Mouse (Mus musculus): Measurements from ENCODE around the gene Whamm. TPM values are rescaled to one million over a fixed set of nuclear protein-coding genes. Genes with fewer than 3 reads are reported as not detected.

Gene Whamm
- polyA plus RNA-seq, 1 experiment = 29.6 TPM

- Histone ChIP-seq H3K27me3 (replicated peaks) (peaks cover 23% of the 10 kb centered on the region), H3K9me3 (no peaks in the 10 kb centered on the region), H3K4me1 (peaks cover 1% of the 10 kb centered on the region; the same call in 1 of the 2 replicates), H3K36me3 (replicated peaks; ENCODE audit: low read length) (no peaks in the 10 kb centered on the region), H3K4me3 (replicated peaks) (no peak overlapping the region)
- TF ChIP-seq FLI1 (IDR thresholded peaks at IDR 0.05; ENCODE audit: low read length) = no peak
- TF ChIP-seq GATA1 (IDR thresholded peaks at IDR 0.05; ENCODE audit: borderline replicate concordance, low read length) = no peak
These were observed 10.7 kb upstream of the Whamm start for GRCm38 (mm10) chr7:81560101-81561049.

GRCm38 (mm10) chr7:81561211-81561610 is 9.9 kb upstream of the Whamm start:
- Histone ChIP-seq H3K9me3 (no peaks in the 10 kb centered on the region), H3K4me3 (replicated peaks) (no peak overlapping the region), H3K4me1 (peaks cover 5% of the 10 kb centered on the region; the same call in 1 of the 2 replicates), H3K36me3 (replicated peaks; ENCODE audit: low read length) (no peaks in the 10 kb centered on the region), H3K27me3 (replicated peaks) (peaks cover 25% of the 10 kb centered on the region)
- TF ChIP-seq FLI1 (IDR thresholded peaks at IDR 0.05; ENCODE audit: low read length) (no peak), GATA1 (IDR thresholded peaks at IDR 0.05; ENCODE audit: borderline replicate concordance, low read length) (no peak)

GRCm38 (mm10) chr7:81563506-81564015 is 7.5 kb upstream of the Whamm start:
- Histone ChIP-seq H3K27me3 (replicated peaks) (peaks cover 25% of the 10 kb centered on the region), H3K9me3 (no peaks in the 10 kb centered on the region), H3K4me1 (peaks cover 14% of the 10 kb centered on the region), H3K4me3 (replicated peaks) (no peak overlapping the region), H3K36me3 (replicated peaks; ENCODE audit: low read length) (no peaks in the 10 kb centered on the region)
- no peak for TF ChIP-seq GATA1 (IDR thresholded peaks at IDR 0.05; ENCODE audit: borderline replicate concordance, low read length)
- no peak for TF ChIP-seq FLI1 (IDR thresholded peaks at IDR 0.05; ENCODE audit: low read length)

- Histone ChIP-seq H3K4me1 (peaks cover 14% of the 10 kb centered on the region), H3K4me3 (replicated peaks) (no peak overlapping the region), H3K9me3 (no peaks in the 10 kb centered on the region), H3K27me3 (replicated peaks) (peaks cover 19% of the 10 kb centered on the region), H3K36me3 (replicated peaks; ENCODE audit: low read length) (no peaks in the 10 kb centered on the region)
- TF ChIP-seq FLI1 (IDR thresholded peaks at IDR 0.05; ENCODE audit: low read length) (no peak), GATA1 (IDR thresholded peaks at IDR 0.05; ENCODE audit: borderline replicate concordance, low read length) (no peak)
These were observed 6.3 kb upstream of the Whamm start for GRCm38 (mm10) chr7:81564766-81565165.

GRCm38 (mm10) chr7:81565381-81566055 is 5.5 kb upstream of the Whamm start:
- Histone ChIP-seq H3K36me3 (replicated peaks; ENCODE audit: low read length) (no peaks in the 10 kb centered on the region), H3K9me3 (no peaks in the 10 kb centered on the region), H3K27me3 (replicated peaks) (peaks cover 14% of the 10 kb centered on the region), H3K4me3 (replicated peaks) (no peak overlapping the region), H3K4me1 (peaks cover 19% of the 10 kb centered on the region)
- TF ChIP-seq GATA1 (IDR thresholded peaks at IDR 0.05; ENCODE audit: borderline replicate concordance, low read length) (no peak), FLI1 (IDR thresholded peaks at IDR 0.05; ENCODE audit: low read length) (no peak)

- TF ChIP-seq FLI1 (IDR thresholded peaks at IDR 0.05; ENCODE audit: low read length) (no peak), GATA1 (IDR thresholded peaks at IDR 0.05; ENCODE audit: borderline replicate concordance, low read length) (no peak)
- H3K4me1 ChIP-seq = peaks cover 23% of the 10 kb centered on the region
These were observed 4.7 kb upstream of the Whamm start for GRCm38 (mm10) chr7:81566332-81566731.

GRCm38 (mm10) chr7:81566892-81567291 is 4.2 kb upstream of the Whamm start, which contains the start of gene Fsd2:
TSS of gene Fsd2 (minus strand) at chr7:81566944.
- no peak within 1 kb of the TSS for H3K4me3 ChIP-seq (replicated peaks)
- peaks cover 23% of the 10 kb centered on the region for H3K4me1 ChIP-seq
- no peaks in the 10 kb centered on the region for H3K36me3 ChIP-seq (replicated peaks; ENCODE audit: low read length)
- peaks cover 13% of the 10 kb centered on the region for H3K27me3 ChIP-seq (replicated peaks)
- TF ChIP-seq GATA1 (IDR thresholded peaks at IDR 0.05; ENCODE audit: borderline replicate concordance, low read length) (no peak), FLI1 (IDR thresholded peaks at IDR 0.05; ENCODE audit: low read length) (no peak)
- H3K9me3 ChIP-seq = no peaks in the 10 kb centered on the region

More at GRCm38 (mm10) chr7:81566332-81566731, 4.7 kb upstream of the Whamm start:
- no peaks in the 10 kb centered on the region for H3K9me3 ChIP-seq
- H3K4me3 ChIP-seq (replicated peaks) = no peak overlapping the region
- H3K27me3 ChIP-seq (replicated peaks) = peaks cover 13% of the 10 kb centered on the region
- H3K36me3 ChIP-seq (replicated peaks; ENCODE audit: low read length) = no peaks in the 10 kb centered on the region

- TF ChIP-seq GATA1 (IDR thresholded peaks at IDR 0.05; ENCODE audit: borderline replicate concordance, low read length) = no peak
- no peak for TF ChIP-seq FLI1 (IDR thresholded peaks at IDR 0.05; ENCODE audit: low read length)
- Histone ChIP-seq H3K36me3 (replicated peaks; ENCODE audit: low read length) (no peaks in the 10 kb centered on the region), H3K27me3 (replicated peaks) (peaks cover 13% of the 10 kb centered on the region), H3K4me3 (replicated peaks) (no peak overlapping the region), H3K4me1 (peaks cover 23% of the 10 kb centered on the region), H3K9me3 (no peaks in the 10 kb centered on the region)
These were observed 3.7 kb upstream of the Whamm start for GRCm38 (mm10) chr7:81567396-81567795.

GRCm38 (mm10) chr7:81569851-81570250 is 1.2 kb upstream of the Whamm start:
- Histone ChIP-seq H3K4me3 (replicated peaks) (no peak overlapping the region), H3K9me3 (no peaks in the 10 kb centered on the region), H3K36me3 (replicated peaks; ENCODE audit: low read length) (peaks cover 13% of the 10 kb centered on the region), H3K27me3 (replicated peaks) (peaks cover 3% of the 10 kb centered on the region), H3K4me1 (peaks cover 41% of the 10 kb centered on the region)
- TF ChIP-seq GATA1 (IDR thresholded peaks at IDR 0.05; ENCODE audit: borderline replicate concordance, low read length) (no peak), FLI1 (IDR thresholded peaks at IDR 0.05; ENCODE audit: low read length) (no peak)
